Mouse (Mus musculus) midbrain, postnatal 0 days (tissue): Measurements from ENCODE around the gene Mindy1. TPM values are rescaled to one million over a fixed set of nuclear protein-coding genes. Genes with fewer than 3 reads are reported as not detected.

Source experiments
- ATAC-seq: fragments of 200-750 bp; cut with Nextera tagmentation; 2 replicates; pipeline ENCODE4 v1.8.0; 2017; ENCODE audit warnings: moderate number of reproducible peaks, mild to moderate bottlenecking, moderate TSS enrichment, moderate library complexity; ENCODE audit not compliant: low FRiP score
- DNase-seq: peaks from one replicate; pipeline ENCODE4 v3.0.0-alpha.2; 2015; ENCODE audit warnings: low spot score
- H3K27ac ChIP-seq: fragments of 300-500 bp; sonication (generic); 2 replicates; pipeline ENCODE4 v1.5.1; 2014; ENCODE audit warnings: low read depth, mild to moderate bottlenecking, low read length, mixed read lengths
- H3K27me3 ChIP-seq: fragments of 300-500 bp; sonication (generic); 2 replicates; pipeline ENCODE4 v1.6.1; 2014; ENCODE audit warnings: low read length, control low read depth, mixed read lengths; ENCODE audit not compliant: insufficient read depth
- H3K36me3 ChIP-seq: fragments of 300-500 bp; sonication (generic); 2 replicates; pipeline ENCODE4 v1.6.1; 2014; ENCODE audit warnings: low read length, control low read depth, mixed read lengths; ENCODE audit not compliant: insufficient read depth
- H3K4me1 ChIP-seq: fragments of 300-500 bp; sonication (generic); 2 replicates; pipeline ENCODE4 v1.6.1; 2014; ENCODE audit warnings: mild to moderate bottlenecking, control low read depth, antibody characterized with exemption, low read length, mixed read lengths; ENCODE audit not compliant: insufficient read depth
- H3K4me2 ChIP-seq: fragments of 300-500 bp; sonication (generic); 2 replicates; pipeline ENCODE4 v1.6.1; 2014; ENCODE audit warnings: low read depth, mild to moderate bottlenecking, low read length, mixed read lengths; ENCODE audit not compliant: poor library complexity, severe bottlenecking
- H3K4me3 ChIP-seq: fragments of 300-500 bp; sonication (generic); 2 replicates; pipeline ENCODE4 v1.5.1; 2014; ENCODE audit warnings: low read depth, mild to moderate bottlenecking, low read length, moderate library complexity
- H3K9ac ChIP-seq: fragments of 300-500 bp; sonication (generic); replicated peaks from 2 replicates; pipeline ENCODE4 v1.6.1; 2014; ENCODE audit warnings: mild to moderate bottlenecking, low read length, moderate library complexity, mixed read lengths; ENCODE audit not compliant: poor library complexity, severe bottlenecking
- H3K9me3 ChIP-seq: fragments of 300-500 bp; sonication (generic); 2 replicates; pipeline ENCODE4 v1.6.1; 2016; ENCODE audit warnings: low read length, control low read depth
- CTCF ChIP-seq: IDR thresholded peaks from 2 replicates; pipeline ENCODE4 v1.5.1; 2016; ENCODE audit warnings: antibody characterized with exemption, mild to moderate bottlenecking
- WGBS: fragments of 180-500 bp; shearing (Covaris S2); extraction: QIAGEN DNeasy Blood & Tissue Kit; methylation state at CpG from one replicate; pipeline ENCODE4 v1.1.7; 2014; 5-methylcytosine and 5-hydroxymethylcytosine counted together
- polyA plus RNA-seq: library from polyadenylated mRNA; unstranded; fragments of >200 nt; fragmentation: Nextera tagmentation; extraction: Ambion mirVana; gene quantifications from 2 replicates; pipeline ENCODE4 v1.2.1, GENCODE M21; 2015
- total RNA-seq: library from RNA; depleted of rRNA; stranded (reverse); fragments of >200 nt; gene quantifications from 2 replicates; pipeline ENCODE4 v1.2.3, GENCODE M21; 2014

The Mindy1 gene
- total and polyA plus RNA-seq, 2 experiments from 2014 or later, result 34.8 to 37.1 TPM

DNA sequence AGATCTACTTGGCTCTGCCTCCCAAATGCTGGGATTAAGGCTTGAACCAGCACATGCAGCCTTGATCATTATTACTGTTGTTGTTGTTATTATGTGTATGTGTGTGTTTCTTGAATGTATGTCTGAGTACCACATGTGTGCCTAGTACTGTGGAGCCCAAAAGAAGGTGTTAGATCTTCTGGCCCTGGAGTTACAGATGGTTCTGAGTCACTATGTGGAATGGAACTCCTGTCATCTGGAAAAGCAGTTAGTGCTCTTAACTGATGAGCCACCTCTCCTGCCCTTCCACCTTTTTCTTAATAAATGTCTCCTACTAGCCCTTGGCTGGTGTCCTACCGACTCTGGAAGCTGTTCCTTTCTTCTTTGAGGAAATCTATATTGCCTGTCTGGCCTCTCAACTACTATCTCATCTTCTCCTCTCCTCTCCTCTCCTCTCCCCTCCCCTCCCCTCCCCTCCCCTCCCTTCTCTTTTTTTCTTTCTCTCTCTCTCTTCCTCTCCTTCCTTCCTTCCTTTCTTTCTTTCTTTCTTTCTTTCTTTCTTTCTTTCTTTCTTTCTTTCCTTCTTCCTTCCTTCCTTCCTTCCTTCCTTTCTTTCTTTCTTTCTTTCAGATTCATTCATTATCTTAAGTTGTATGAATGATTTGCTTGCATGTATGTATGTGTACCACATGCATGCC, 33.3 kb upstream of the Mindy1 start:
- no peaks in the 10 kb centered on the region for H3K9me3 ChIP-seq
- no peak overlapping the region for H3K4me3 ChIP-seq
- TF ChIP-seq CTCF, result no peak
- no peak overlapping the region for H3K27ac ChIP-seq
- H3K4me1 ChIP-seq, result no peaks in the 10 kb centered on the region
- peaks cover 6% of the 10 kb centered on the region; the same call in 1 of the 2 replicates for H3K36me3 ChIP-seq
- H3K9ac ChIP-seq, result no peak overlapping the region
- WGBS, result 74% methylated on average over 1 of the region's 1 CpGs
- no peaks in the 10 kb centered on the region for H3K27me3 ChIP-seq
- no peak overlapping the region for H3K4me2 ChIP-seq
- DNase-seq (no peak), ATAC-seq (no peak)

DNA sequence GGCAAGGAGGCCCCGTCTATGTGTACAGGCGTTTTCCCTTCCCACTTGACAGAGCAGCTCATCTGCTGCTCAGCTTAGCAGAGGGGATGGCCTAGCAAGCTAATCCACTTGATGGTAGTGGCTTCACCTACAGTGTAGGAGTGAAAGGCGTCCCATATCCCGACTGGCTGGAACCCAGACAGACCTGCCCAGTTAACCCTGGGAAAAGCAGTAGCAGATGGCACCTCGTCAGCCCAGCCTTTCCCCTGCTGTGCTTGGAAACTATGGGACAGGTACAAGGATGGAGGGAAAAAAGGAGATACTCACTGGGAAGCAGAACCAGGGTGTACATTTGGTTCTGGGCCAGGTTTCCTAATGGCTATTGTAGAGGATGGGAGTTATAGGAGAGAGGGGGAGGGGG, 30.8 kb upstream of the Mindy1 start:
- no peaks in the 10 kb centered on the region for H3K27me3 ChIP-seq
- H3K4me2 ChIP-seq, result no peak overlapping the region
- peaks cover 22% of the 10 kb centered on the region for H3K36me3 ChIP-seq
- no peaks in the 10 kb centered on the region for H3K4me1 ChIP-seq
- TF ChIP-seq CTCF, result no peak
- DNase-seq (no peak), ATAC-seq (no peak)
- H3K9me3 ChIP-seq, result no peaks in the 10 kb centered on the region
- H3K4me3 ChIP-seq, result no peak overlapping the region
- H3K27ac ChIP-seq, result no peak overlapping the region
- WGBS, result 82% methylated on average over 5 of the region's 5 CpGs
- no peak overlapping the region for H3K9ac ChIP-seq

GRCm38 (mm10) chr3:95250783-95251424, 30.2 kb upstream of the Mindy1 start, which contains the start of gene Bnipl:
Gene Bnipl (minus strand): TSS chr3:95251193.
- no peak for TF ChIP-seq CTCF
- WGBS, result 57% methylated on average over 7 of the region's 7 CpGs
- H3K9me3 ChIP-seq, result no peaks in the 10 kb centered on the region
- ATAC-seq (no peak), DNase-seq (no peak)
- H3K27ac ChIP-seq, result no peak within 1 kb of the TSS
- H3K4me3 ChIP-seq, result no peak within 1 kb of the TSS
- H3K4me1 ChIP-seq, result no peaks in the 10 kb centered on the region
- no peak within 1 kb of the TSS for H3K4me2 ChIP-seq
- no peak within 1 kb of the TSS for H3K9ac ChIP-seq
- peaks cover 26% of the 10 kb centered on the region for H3K36me3 ChIP-seq
- H3K27me3 ChIP-seq, result no peaks in the 10 kb centered on the region

DNA sequence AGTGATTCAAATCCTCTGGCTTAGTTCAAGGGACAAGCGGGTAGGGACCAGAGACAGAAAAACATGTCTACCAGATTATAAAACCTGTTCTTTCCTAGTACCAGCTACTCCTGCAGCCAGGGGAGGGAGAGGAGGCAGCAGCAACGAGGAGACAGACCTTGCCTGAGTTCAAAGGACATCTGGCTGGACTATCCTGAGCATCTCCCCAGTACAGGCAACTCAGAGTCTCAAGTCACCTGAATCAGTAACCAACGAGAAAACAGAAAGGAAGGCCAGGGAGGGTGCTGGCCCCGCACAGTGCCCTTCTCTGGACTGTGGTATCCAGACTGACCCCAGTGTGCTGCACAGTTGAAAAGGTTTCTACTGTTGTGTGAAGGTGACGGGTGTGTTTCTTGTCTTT, 24.2 kb upstream of the Mindy1 start:
- H3K9me3 ChIP-seq, result no peaks in the 10 kb centered on the region
- H3K4me3 ChIP-seq, result no peak overlapping the region
- no peak for ATAC-seq
- H3K27ac ChIP-seq, result no peak overlapping the region
- H3K4me1 ChIP-seq, result no peaks in the 10 kb centered on the region
- no peak for DNase-seq
- H3K36me3 ChIP-seq, result peaks cover 67% of the 10 kb centered on the region
- no peak overlapping the region for H3K9ac ChIP-seq
- H3K4me2 ChIP-seq, result no peak overlapping the region
- H3K27me3 ChIP-seq, result no peaks in the 10 kb centered on the region
- TF ChIP-seq CTCF, result no peak
- 89% methylated on average over 5 of the region's 5 CpGs for WGBS

DNA sequence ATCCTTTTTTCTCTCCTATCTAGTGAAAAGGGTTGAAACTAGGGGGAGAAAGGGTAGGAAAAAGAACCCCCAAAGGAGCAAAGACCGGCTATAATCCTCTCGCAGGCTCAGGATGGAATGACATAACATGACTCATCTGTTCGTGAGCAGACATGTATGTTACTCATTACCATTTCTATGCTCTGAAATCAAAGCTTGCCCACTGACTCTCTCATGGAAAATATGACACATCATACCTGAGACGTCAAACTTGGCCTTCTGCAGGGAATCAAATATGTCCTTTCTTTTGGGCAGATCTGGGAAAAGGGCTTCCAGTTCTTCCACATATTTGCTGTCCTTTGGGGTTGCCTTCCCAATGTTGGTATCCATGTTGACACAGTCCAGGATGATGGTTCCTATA, 19.2 kb upstream of the Mindy1 start:
- TF ChIP-seq CTCF, result no peak
- Histone ChIP-seq H3K27me3 (no peaks in the 10 kb centered on the region), H3K27ac (no peak overlapping the region), H3K9ac (no peak overlapping the region), H3K9me3 (no peaks in the 10 kb centered on the region), H3K4me1 (no peaks in the 10 kb centered on the region), H3K4me3 (no peak overlapping the region), H3K4me2 (no peak overlapping the region), H3K36me3 (peaks cover 60% of the 10 kb centered on the region)
- WGBS, result 94% methylated on average over 4 of the region's 4 CpGs
- ATAC-seq, result no peak
- DNase-seq, result no peak

DNA sequence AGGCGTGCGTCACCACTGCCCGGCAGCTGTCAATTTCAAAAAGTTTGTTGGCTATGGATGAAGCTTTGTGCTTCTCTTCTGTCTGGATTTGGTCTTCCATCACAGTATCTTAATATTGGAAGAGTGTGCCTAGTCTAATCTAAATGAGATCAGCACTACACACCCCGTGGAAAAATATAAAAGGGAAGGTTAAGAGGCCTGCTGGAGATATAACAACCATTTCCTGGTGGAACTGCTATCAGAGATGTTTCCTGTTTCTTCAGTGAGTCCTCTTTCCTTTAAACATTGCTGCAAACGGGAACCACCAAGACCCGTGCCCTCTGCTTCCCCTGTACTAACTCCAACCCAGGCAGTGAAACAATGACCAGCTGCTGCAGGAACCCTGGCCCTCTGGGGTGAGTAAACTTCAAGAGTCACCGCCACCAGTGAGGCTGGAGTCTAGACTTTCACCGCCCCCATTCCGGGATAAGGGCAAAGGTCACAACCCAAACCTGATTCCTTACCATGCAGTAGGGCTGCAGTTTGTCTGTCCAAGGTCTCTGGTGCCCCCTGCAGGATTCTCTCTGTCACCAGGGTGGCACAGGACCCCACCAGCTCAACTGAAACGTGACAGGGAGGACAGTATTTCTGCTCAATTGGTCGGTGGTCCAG, 17.9 kb upstream of the Mindy1 start:
- no peaks in the 10 kb centered on the region for H3K4me1 ChIP-seq
- H3K9me3 ChIP-seq, result no peaks in the 10 kb centered on the region
- no peaks in the 10 kb centered on the region for H3K27me3 ChIP-seq
- H3K4me3 ChIP-seq, result no peak overlapping the region
- ATAC-seq (no peak), DNase-seq (peak; percentile 41)
- no peak overlapping the region for H3K9ac ChIP-seq
- 47% methylated on average over 11 of the region's 11 CpGs for WGBS
- H3K27ac ChIP-seq, result no peak overlapping the region
- peak; percentile 67 for TF ChIP-seq CTCF
- peaks cover 59% of the 10 kb centered on the region for H3K36me3 ChIP-seq
- H3K4me2 ChIP-seq, result no peak overlapping the region
